Mouse (Mus musculus) intestine, postnatal 0 days (tissue): ENCODE measurements around the gene Lgr5. TPM values are rescaled to one million over a fixed set of nuclear protein-coding genes. Genes with fewer than 3 reads are reported as not detected.

Experiments used
- ATAC-seq: fragments of 200-750 bp; cut with Nextera tagmentation; 2 replicates; pipeline ENCODE4 v1.8.0; 2017; ENCODE audit warnings: mild to moderate bottlenecking, moderate TSS enrichment, moderate library complexity
- H3K27ac ChIP-seq: fragments of 300-500 bp; sonication (generic); 2 replicates; pipeline ENCODE4 v1.5.1; 2014; ENCODE audit warnings: mild to moderate bottlenecking, low read depth, low read length, moderate library complexity
- H3K27me3 ChIP-seq: fragments of 300-500 bp; sonication (generic); replicated peaks from 2 replicates; pipeline ENCODE4 v1.6.1; 2014; ENCODE audit warnings: low read length, mixed read lengths; ENCODE audit not compliant: control insufficient read depth, insufficient read depth
- H3K36me3 ChIP-seq: fragments of 300-500 bp; sonication (generic); 2 replicates; pipeline ENCODE4 v1.6.1; 2014; ENCODE audit warnings: mild to moderate bottlenecking, moderate library complexity; ENCODE audit not compliant: control insufficient read depth, insufficient read depth
- H3K4me1 ChIP-seq: fragments of 300-500 bp; sonication (generic); replicated peaks from 2 replicates; pipeline ENCODE4 v1.6.1; 2014; ENCODE audit warnings: antibody characterized with exemption, low read length, mixed read lengths; ENCODE audit not compliant: control insufficient read depth, insufficient read depth
- H3K4me2 ChIP-seq: fragments of 300-500 bp; sonication (generic); replicated peaks from 2 replicates; pipeline ENCODE4 v1.6.1; 2014; ENCODE audit warnings: low read depth, mild to moderate bottlenecking, moderate library complexity
- H3K4me3 ChIP-seq: fragments of 300-500 bp; sonication (generic); 2 replicates; pipeline ENCODE4 v1.5.1; 2014; ENCODE audit warnings: low read depth, low read length
- H3K9ac ChIP-seq: fragments of 300-500 bp; sonication (generic); 2 replicates; pipeline ENCODE4 v1.6.1; 2014; ENCODE audit warnings: mild to moderate bottlenecking, low read depth, low read length
- H3K9me3 ChIP-seq: fragments of 300-500 bp; sonication (generic); 2 replicates; pipeline ENCODE4 v1.6.1; 2016; ENCODE audit warnings: mixed run types; ENCODE audit not compliant: control insufficient read depth
- CTCF ChIP-seq: sonication (generic); IDR thresholded peaks from 2 replicates; pipeline ENCODE4 v1.5.1; 2016; ENCODE audit warnings: low read depth, mild to moderate bottlenecking, control low read depth, antibody characterized with exemption, moderate library complexity
- WGBS: fragments of 180-500 bp; shearing (Covaris S2); extraction: QIAGEN DNeasy Blood & Tissue Kit; methylation state at CpG from one replicate; pipeline ENCODE4 v1.1.7; 2014; 5-methylcytosine and 5-hydroxymethylcytosine counted together
- polyA plus RNA-seq: library from polyadenylated mRNA; unstranded; fragments of >200 nt; fragmentation: Nextera tagmentation; extraction: Ambion mirVana; gene quantifications from 2 replicates; pipeline ENCODE4 v1.2.1, GENCODE M21; 2015

Gene Lgr5
- polyA plus RNA-seq, 1 experiment from 2014 or later = 2.5 TPM

DNA sequence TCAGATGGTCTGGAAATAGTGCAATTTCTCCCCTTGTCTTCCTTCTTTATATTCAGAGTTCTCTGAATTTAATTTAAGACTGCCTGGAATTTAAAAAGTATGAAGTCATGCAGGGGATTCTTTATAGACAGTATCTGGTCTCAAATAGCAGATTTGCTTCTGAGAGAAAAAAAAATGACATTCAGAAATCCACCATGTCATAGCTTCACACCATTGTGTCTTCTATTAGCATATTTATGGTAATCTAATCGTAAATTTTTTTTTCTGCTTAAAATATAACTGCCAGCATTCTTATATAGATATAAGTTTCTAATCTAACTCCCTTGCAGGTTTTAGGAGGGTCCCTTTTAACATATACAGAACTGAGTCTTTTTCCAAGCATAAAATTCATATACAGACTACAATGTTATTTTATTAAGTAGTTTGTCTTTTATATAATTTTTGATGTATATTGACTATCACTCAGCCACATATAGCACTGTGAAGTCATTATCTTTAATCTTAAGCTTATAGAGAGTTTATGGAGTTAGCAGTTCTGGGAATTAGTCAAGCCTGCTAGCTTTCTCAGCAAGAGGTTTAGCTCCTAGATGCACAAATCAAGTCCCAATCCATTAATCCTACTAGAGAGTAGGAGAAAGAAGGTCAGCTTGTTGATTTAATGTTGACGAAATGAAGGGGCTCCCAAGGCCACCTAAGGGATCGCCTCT lies 15.7 kb downstream of the Lgr5 start:
- no peak for TF ChIP-seq CTCF
- ATAC-seq = no peak

DNA sequence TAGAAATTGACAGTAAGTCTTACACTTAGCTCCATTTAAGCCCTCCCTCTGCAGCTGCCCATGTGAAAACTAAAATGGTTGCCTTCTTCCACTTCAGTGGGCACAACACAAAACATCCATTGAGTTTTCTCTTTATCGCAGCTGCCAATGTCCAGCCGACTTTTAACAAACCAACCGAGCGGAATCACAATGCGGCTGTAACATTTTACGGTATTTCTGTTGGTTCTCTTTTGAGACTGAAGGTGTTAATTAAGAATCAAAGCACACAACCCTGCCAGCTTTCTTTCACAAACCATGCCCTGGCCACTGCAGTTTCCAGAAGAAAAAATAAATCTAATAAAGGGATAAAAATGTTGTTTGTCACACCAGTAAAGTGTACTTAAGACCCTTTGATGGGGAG lies 16.3 kb downstream of the Lgr5 start:
- H3K27me3 ChIP-seq = no peaks in the 10 kb centered on the region
- ATAC-seq = no peak
- H3K27ac ChIP-seq = no peak overlapping the region
- no peak overlapping the region for H3K9ac ChIP-seq
- TF ChIP-seq CTCF = no peak
- H3K4me2 ChIP-seq = no peak overlapping the region
- H3K4me1 ChIP-seq = no peaks in the 10 kb centered on the region
- H3K9me3 ChIP-seq = no peaks in the 10 kb centered on the region
- no peaks in the 10 kb centered on the region for H3K36me3 ChIP-seq
- 84% methylated on average over 6 of the region's 6 CpGs for WGBS
- no peak overlapping the region for H3K4me3 ChIP-seq

More for the DNA sequence above, 15.7 kb downstream of the Lgr5 start:
- no peaks in the 10 kb centered on the region for H3K36me3 ChIP-seq
- H3K4me2 ChIP-seq = no peak overlapping the region
- H3K27ac ChIP-seq = no peak overlapping the region
- 56% methylated on average over 3 of the region's 3 CpGs for WGBS
- no peaks in the 10 kb centered on the region for H3K4me1 ChIP-seq
- no peak overlapping the region for H3K4me3 ChIP-seq
- no peaks in the 10 kb centered on the region for H3K27me3 ChIP-seq
- no peak overlapping the region for H3K9ac ChIP-seq
- H3K9me3 ChIP-seq = no peaks in the 10 kb centered on the region

DNA sequence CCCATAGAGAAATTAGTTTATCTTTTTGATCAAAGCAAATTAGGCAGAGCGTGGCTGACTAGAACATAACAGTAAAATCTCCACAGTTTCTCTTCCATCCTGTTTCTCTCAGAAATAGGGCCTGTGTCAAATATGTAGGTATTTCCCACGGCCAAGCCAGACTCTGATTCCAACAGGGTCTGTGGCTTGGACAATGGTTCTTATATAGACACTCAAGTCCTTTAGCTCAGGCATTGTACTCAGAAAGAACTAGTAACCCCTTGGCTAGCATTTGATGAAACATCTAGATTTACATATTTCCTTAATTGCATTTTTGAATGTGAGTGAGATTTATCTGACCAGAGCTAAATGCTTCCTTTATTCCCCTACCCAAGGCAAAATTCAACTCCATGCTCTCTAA lies 17.0 kb downstream of the Lgr5 start:
- Histone ChIP-seq H3K4me1 (no peaks in the 10 kb centered on the region), H3K27me3 (no peaks in the 10 kb centered on the region), H3K4me2 (no peak overlapping the region), H3K9ac (no peak overlapping the region), H3K36me3 (no peaks in the 10 kb centered on the region), H3K4me3 (no peak overlapping the region), H3K27ac (no peak overlapping the region), H3K9me3 (no peaks in the 10 kb centered on the region)
- no peak for TF ChIP-seq CTCF
- 88% methylated on average over 2 of the region's 2 CpGs for WGBS
- no peak for ATAC-seq

DNA sequence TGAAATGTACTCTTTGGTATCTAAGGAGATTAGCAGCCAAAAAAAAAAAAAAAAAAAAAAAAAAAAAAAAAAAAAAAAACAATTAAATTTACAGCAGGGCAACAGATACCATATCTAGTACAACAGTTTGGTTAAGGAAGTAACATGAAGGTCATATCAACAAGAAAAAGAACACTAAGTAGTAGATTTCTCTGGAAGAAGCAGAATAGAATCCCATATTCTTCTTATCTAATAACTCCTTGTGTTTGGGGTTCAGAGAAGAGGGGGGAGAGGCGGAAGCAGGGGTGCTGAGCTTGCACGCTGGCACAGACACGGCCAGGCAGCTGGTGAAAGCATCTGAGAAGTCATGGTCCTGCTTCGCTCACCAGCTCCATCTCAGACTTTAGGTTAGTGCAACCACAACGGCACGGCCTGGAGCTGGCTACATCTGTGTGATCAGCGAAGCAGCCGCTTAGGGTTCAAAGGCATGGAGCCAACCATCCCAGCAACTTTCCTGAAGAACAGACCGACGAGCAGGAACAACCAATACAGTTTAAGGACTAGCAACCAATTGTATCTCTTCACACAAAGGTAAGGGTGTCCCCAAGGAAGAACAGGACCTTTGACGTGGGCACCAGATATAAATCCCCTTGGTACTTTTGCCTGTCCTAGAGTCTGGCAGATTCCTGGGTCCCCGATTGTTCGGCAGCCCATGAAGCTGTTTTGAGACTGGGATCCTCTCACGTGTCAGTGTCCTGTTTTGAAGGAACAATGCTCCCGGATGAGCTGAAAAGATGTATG lies 17.7 kb downstream of the Lgr5 start, which contains the start of gene A930009A15Rik:
Gene A930009A15Rik, plus strand, starts transcription at position 275 of the 780 bp plus-strand sequence.
- ATAC-seq = no peak
- no peak within 1 kb of the TSS for H3K9ac ChIP-seq
- no peaks in the 10 kb centered on the region for H3K4me1 ChIP-seq
- WGBS = 88% methylated on average over 15 of the region's 15 CpGs
- no peaks in the 10 kb centered on the region for H3K9me3 ChIP-seq
- no peak within 1 kb of the TSS for H3K4me2 ChIP-seq
- H3K27ac ChIP-seq = no peak within 1 kb of the TSS
- no peak within 1 kb of the TSS for H3K4me3 ChIP-seq
- H3K36me3 ChIP-seq = no peaks in the 10 kb centered on the region
- H3K27me3 ChIP-seq = no peaks in the 10 kb centered on the region
- no peak for TF ChIP-seq CTCF

DNA sequence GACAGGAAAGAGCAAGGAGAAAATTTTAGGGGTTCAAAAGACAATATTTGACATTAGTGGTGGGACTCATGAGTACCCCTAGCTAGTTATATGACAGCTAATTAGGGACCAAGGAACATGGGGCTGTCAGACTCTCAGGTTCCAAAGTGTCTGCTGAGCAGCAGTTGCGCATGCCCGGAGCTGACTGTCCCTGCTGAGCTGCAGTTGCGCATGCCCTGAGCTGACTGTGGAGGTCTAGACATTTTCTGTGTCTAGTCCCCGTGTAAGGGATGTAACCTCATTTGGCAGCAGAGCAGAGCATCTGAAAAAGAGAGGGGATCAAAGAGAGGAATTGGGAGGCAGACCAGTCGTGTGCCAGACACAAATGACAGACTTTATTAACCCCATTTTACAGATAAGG lies 23.6 kb downstream of the Lgr5 start:
- Histone ChIP-seq H3K4me2 (no peak overlapping the region), H3K4me1 (no peaks in the 10 kb centered on the region), H3K27me3 (no peaks in the 10 kb centered on the region), H3K27ac (no peak overlapping the region), H3K9me3 (no peaks in the 10 kb centered on the region), H3K9ac (no peak overlapping the region), H3K36me3 (no peaks in the 10 kb centered on the region), H3K4me3 (no peak overlapping the region)
- TF ChIP-seq CTCF = no peak
- no peak for ATAC-seq
- 76% methylated on average over 5 of the region's 5 CpGs for WGBS

DNA sequence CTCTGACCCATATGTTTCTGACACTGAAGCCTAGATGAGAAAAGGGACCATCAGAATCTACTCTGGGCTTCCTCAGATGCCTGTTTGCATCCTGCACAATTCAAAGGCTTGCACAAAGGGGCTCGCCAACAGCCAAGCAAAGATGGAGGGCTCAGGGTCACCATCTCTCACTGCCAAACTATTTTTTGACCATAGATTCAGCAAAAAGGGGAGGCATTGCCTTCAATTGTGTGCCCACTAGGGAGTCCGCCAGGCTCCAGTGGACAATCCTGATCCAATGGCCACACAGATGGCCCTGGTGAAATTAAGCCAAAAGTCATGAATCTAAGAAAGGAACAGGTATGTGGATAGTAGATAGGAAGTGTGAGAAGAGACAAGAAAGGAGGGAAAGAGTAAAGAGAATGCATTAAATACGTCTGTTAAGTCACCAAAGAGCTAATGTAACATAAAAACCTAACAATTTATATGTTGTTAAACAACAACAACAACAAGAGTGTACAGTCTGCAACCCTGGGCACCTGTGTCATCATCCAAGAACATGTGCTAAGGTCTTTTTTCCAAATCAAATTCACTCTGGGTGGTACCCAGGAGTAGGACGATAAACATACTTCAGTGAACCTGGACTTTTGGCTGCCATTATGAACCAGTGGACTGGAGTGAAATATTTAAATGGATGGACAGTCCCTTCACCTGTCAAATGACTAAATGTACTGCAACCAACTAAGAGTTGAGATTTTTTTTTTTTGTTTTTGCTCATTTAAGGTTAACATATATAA lies 24.5 kb downstream of the Lgr5 start:
- no peaks in the 10 kb centered on the region for H3K4me1 ChIP-seq
- H3K9ac ChIP-seq = no peak overlapping the region
- WGBS = 90% methylated on average over 4 of the region's 4 CpGs
- H3K9me3 ChIP-seq = no peaks in the 10 kb centered on the region
- no peaks in the 10 kb centered on the region for H3K36me3 ChIP-seq
- no peak for ATAC-seq
- no peak overlapping the region for H3K27ac ChIP-seq
- no peaks in the 10 kb centered on the region for H3K27me3 ChIP-seq
- no peak overlapping the region for H3K4me2 ChIP-seq
- no peak overlapping the region for H3K4me3 ChIP-seq
- TF ChIP-seq CTCF = no peak
